Mouse (Mus musculus) E14TG2a.4 (cell line): ENCODE data around the gene Itgb1.

Experiments used
- H3K27me3 ChIP-seq: 2 replicates; pipeline ENCODE4 v1.6.1; 2014; ENCODE audit warnings: low read length, control low read depth; ENCODE audit not compliant: insufficient read depth
- H3K36me3 ChIP-seq: 2 replicates; pipeline ENCODE4 v1.6.1; 2014; ENCODE audit warnings: low read length, control low read depth; ENCODE audit not compliant: insufficient read depth
- H3K4me1 ChIP-seq: replicated peaks from 2 replicates; pipeline ENCODE4 v1.6.1; 2014; ENCODE audit warnings: low read depth, low read length, control low read depth
- H3K4me3 ChIP-seq: replicated peaks from 2 replicates; pipeline ENCODE4 v1.5.1; 2014; ENCODE audit warnings: mild to moderate bottlenecking, low read length
- H3K9me3 ChIP-seq: 2 replicates; pipeline ENCODE4 v1.6.1; 2014; ENCODE audit warnings: low read length, control low read depth
- CTCF ChIP-seq: conservative IDR thresholded peaks from 2 replicates; pipeline ENCODE4 v1.5.1; 2014; ENCODE audit warnings: low read length
- NANOG ChIP-seq: IDR thresholded peaks from 2 replicates; pipeline ENCODE4 v1.6.1; 2014; ENCODE audit warnings: borderline replicate concordance, low read length, mixed read lengths
- POU5F1 ChIP-seq: IDR thresholded peaks from 2 replicates; pipeline ENCODE4 v1.6.1; 2014; ENCODE audit warnings: low read length, borderline replicate concordance

Gene Itgb1

GRCm38 (mm10) chr8:128696701-128697397, 11.4 kb downstream of the Itgb1 start:
- Histone ChIP-seq H3K27me3 (no peaks in the 10 kb centered on the region), H3K9me3 (no peaks in the 10 kb centered on the region), H3K4me1 (peaks cover 23% of the 10 kb centered on the region), H3K4me3 (no peak overlapping the region), H3K36me3 (no peaks in the 10 kb centered on the region)
- TF ChIP-seq POU5F1 (no peak), NANOG (no peak)

GRCm38 (mm10) chr8:128697945-128698344, 12.5 kb downstream of the Itgb1 start:
- Histone ChIP-seq H3K4me3 (no peak overlapping the region), H3K4me1 (peaks cover 17% of the 10 kb centered on the region), H3K36me3 (no peaks in the 10 kb centered on the region), H3K9me3 (no peaks in the 10 kb centered on the region), H3K27me3 (no peaks in the 10 kb centered on the region)
- TF ChIP-seq CTCF, result no peak
- no peak for TF ChIP-seq POU5F1
- no peak for TF ChIP-seq NANOG

- no peaks in the 10 kb centered on the region for H3K9me3 ChIP-seq
Observed at GRCm38 (mm10) chr8:128704376-128704775, 18.9 kb downstream of the Itgb1 start.

GRCm38 (mm10) chr8:128704836-128705235, 19.4 kb downstream of the Itgb1 start:
- Histone ChIP-seq H3K4me1 (peaks cover 8% of the 10 kb centered on the region), H3K27me3 (no peaks in the 10 kb centered on the region), H3K4me3 (no peak overlapping the region), H3K36me3 (peaks cover 21% of the 10 kb centered on the region), H3K9me3 (no peaks in the 10 kb centered on the region)
- no peak for TF ChIP-seq NANOG
- TF ChIP-seq CTCF, result no peak
- no peak for TF ChIP-seq POU5F1

More at GRCm38 (mm10) chr8:128704376-128704775, 18.9 kb downstream of the Itgb1 start:
- TF ChIP-seq POU5F1, result no peak
- TF ChIP-seq CTCF, result no peak
- TF ChIP-seq NANOG, result no peak
- Histone ChIP-seq H3K4me1 (peaks cover 11% of the 10 kb centered on the region), H3K27me3 (no peaks in the 10 kb centered on the region), H3K4me3 (no peak overlapping the region), H3K36me3 (peaks cover 19% of the 10 kb centered on the region)

- H3K9me3 ChIP-seq, result no peaks in the 10 kb centered on the region
- H3K4me3 ChIP-seq, result no peak overlapping the region
- no peaks in the 10 kb centered on the region for H3K4me1 ChIP-seq
- TF ChIP-seq POU5F1 (no peak), CTCF (peak; percentile 99), NANOG (no peak)
- H3K36me3 ChIP-seq, result peaks cover 64% of the 10 kb centered on the region
- no peaks in the 10 kb centered on the region for H3K27me3 ChIP-seq
Observed at GRCm38 (mm10) chr8:128709261-128709660, 23.8 kb downstream of the Itgb1 start.

GRCm38 (mm10) chr8:128716184-128716583, 30.7 kb downstream of the Itgb1 start:
- no peaks in the 10 kb centered on the region for H3K9me3 ChIP-seq
- no peak overlapping the region for H3K4me3 ChIP-seq
- H3K27me3 ChIP-seq, result no peaks in the 10 kb centered on the region
- H3K36me3 ChIP-seq, result peaks cover 90% of the 10 kb centered on the region
- peaks cover 5% of the 10 kb centered on the region; the same call in 1 of the 2 replicates for H3K4me1 ChIP-seq
- TF ChIP-seq POU5F1 (no peak), NANOG (no peak)

GRCm38 (mm10) chr8:128724819-128725218, 39.4 kb downstream of the Itgb1 start:
- peaks cover 5% of the 10 kb centered on the region; the same call in 1 of the 2 replicates for H3K4me1 ChIP-seq

GRCm38 (mm10) chr8:128727213-128727612, 41.8 kb downstream of the Itgb1 start:
- TF ChIP-seq NANOG, result no peak
- no peak for TF ChIP-seq CTCF
- TF ChIP-seq POU5F1, result no peak
- Histone ChIP-seq H3K27me3 (no peaks in the 10 kb centered on the region), H3K4me1 (no peaks in the 10 kb centered on the region), H3K36me3 (peaks cover 71% of the 10 kb centered on the region), H3K4me3 (no peak overlapping the region), H3K9me3 (no peaks in the 10 kb centered on the region)

More at GRCm38 (mm10) chr8:128724819-128725218, 39.4 kb downstream of the Itgb1 start:
- H3K9me3 ChIP-seq, result no peaks in the 10 kb centered on the region
- peaks cover 70% of the 10 kb centered on the region for H3K36me3 ChIP-seq
- TF ChIP-seq NANOG (no peak), POU5F1 (no peak), CTCF (0 out of 2 replicates have a peak, but pooled peaks have one; percentile 17)
- H3K27me3 ChIP-seq, result no peaks in the 10 kb centered on the region
- H3K4me3 ChIP-seq, result no peak overlapping the region

- H3K4me3 ChIP-seq, result no peak overlapping the region
- H3K27me3 ChIP-seq, result no peaks in the 10 kb centered on the region
- peaks cover 61% of the 10 kb centered on the region for H3K36me3 ChIP-seq
- no peaks in the 10 kb centered on the region for H3K9me3 ChIP-seq
- TF ChIP-seq CTCF (no peak), POU5F1 (no peak), NANOG (no peak)
- H3K4me1 ChIP-seq, result no peaks in the 10 kb centered on the region
Observed at GRCm38 (mm10) chr8:128732254-128732653, 46.8 kb downstream of the Itgb1 start.
